Mouse (Mus musculus) limb, embryonic 11.5 days (tissue): Measurements from ENCODE around the gene Dtnbp1. TPM values are rescaled to one million over a fixed set of nuclear protein-coding genes. Genes with fewer than 3 reads are reported as not detected.

Source experiments
- ATAC-seq: fragments of 200-750 bp; cut with Nextera tagmentation; 2 replicates; pipeline ENCODE4 v1.8.0; 2017; ENCODE audit warnings: low read depth; ENCODE audit not compliant: insufficient number of reproducible peaks, low FRiP score, low TSS enrichment
- DNase-seq: peaks from one replicate; pipeline ENCODE4 v3.0.0-alpha.2; 2015; ENCODE audit warnings: low spot score
- H3K27ac ChIP-seq: fragments of 300-500 bp; sonication (generic); replicated peaks from 2 replicates; pipeline ENCODE4 v1.5.1; 2014; ENCODE audit warnings: low read depth, mild to moderate bottlenecking, low read length
- H3K27me3 ChIP-seq: fragments of 300-500 bp; sonication (generic); 2 replicates; pipeline ENCODE4 v1.6.1; 2014; ENCODE audit warnings: mild to moderate bottlenecking, low read length, mixed read lengths; ENCODE audit not compliant: control insufficient read depth, insufficient read depth
- H3K36me3 ChIP-seq: fragments of 300-500 bp; sonication (generic); 2 replicates; pipeline ENCODE4 v1.6.1; 2014; ENCODE audit warnings: mild to moderate bottlenecking, low read length, moderate library complexity, mixed read lengths; ENCODE audit not compliant: control insufficient read depth, insufficient read depth
- H3K4me1 ChIP-seq: fragments of 300-500 bp; sonication (generic); 2 replicates; pipeline ENCODE4 v1.6.1; 2014; ENCODE audit warnings: low read length, mixed read lengths; ENCODE audit not compliant: control insufficient read depth, insufficient read depth
- H3K4me2 ChIP-seq: fragments of 300-500 bp; sonication (generic); 2 replicates; pipeline ENCODE4 v1.6.1; 2014; ENCODE audit warnings: low read depth, mild to moderate bottlenecking, moderate library complexity; ENCODE audit not compliant: severe bottlenecking
- H3K4me3 ChIP-seq: fragments of 300-500 bp; sonication (generic); 2 replicates; pipeline ENCODE4 v1.5.1; 2014; ENCODE audit warnings: low read depth, low read length
- H3K9ac ChIP-seq: fragments of 300-500 bp; sonication (generic); 2 replicates; pipeline ENCODE4 v1.6.1; 2014; ENCODE audit warnings: mild to moderate bottlenecking, low read length
- H3K9me3 ChIP-seq: fragments of 300-500 bp; sonication (generic); 2 replicates; pipeline ENCODE4 v1.6.1; 2016; ENCODE audit warnings: low read length; ENCODE audit not compliant: control insufficient read depth
- WGBS: fragments of 180-500 bp; shearing (Covaris S2); extraction: QIAGEN DNeasy Blood & Tissue Kit; methylation state at CpG from one replicate; pipeline ENCODE4 v1.1.7; 2014; 5-methylcytosine and 5-hydroxymethylcytosine counted together
- polyA plus RNA-seq: library from polyadenylated mRNA; unstranded; fragments of >200 nt; fragmentation: Nextera tagmentation; extraction: Ambion mirVana; gene quantifications from 2 replicates; pipeline ENCODE4 v1.2.1, GENCODE M21; 2014

The Dtnbp1 gene
- polyA plus RNA-seq, 1 experiment from 2014 or later: 75.3 TPM

GRCm38 (mm10) chr13:44952393-44953086 lies 49.4 kb downstream of the Dtnbp1 start:
- Histone ChIP-seq H3K4me2 (no peak overlapping the region), H3K36me3 (peaks cover 3% of the 10 kb centered on the region; the same call in 1 of the 2 replicates), H3K9me3 (no peaks in the 10 kb centered on the region), H3K27me3 (no peaks in the 10 kb centered on the region), H3K9ac (no peak overlapping the region), H3K4me3 (no peak overlapping the region), H3K4me1 (peaks cover 18% of the 10 kb centered on the region), H3K27ac (no peak overlapping the region)
- DNase-seq (no peak), ATAC-seq (no peak)
- WGBS: 74% methylated on average over 10 of the region's 10 CpGs

- no peak overlapping the region for H3K27ac ChIP-seq
- DNase-seq (no peak), ATAC-seq (no peak)
- H3K4me3 ChIP-seq: no peak overlapping the region
- H3K4me1 ChIP-seq: peaks cover 3% of the 10 kb centered on the region; the same call in 1 of the 2 replicates
- no peaks in the 10 kb centered on the region for H3K36me3 ChIP-seq
- 93% methylated on average over 16 of the region's 16 CpGs for WGBS
- no peaks in the 10 kb centered on the region for H3K9me3 ChIP-seq
- H3K27me3 ChIP-seq: no peaks in the 10 kb centered on the region
- H3K4me2 ChIP-seq: no peak overlapping the region
- H3K9ac ChIP-seq: no peak overlapping the region
These were observed 53.4 kb downstream of the Dtnbp1 start for GRCm38 (mm10) chr13:44948320-44949250.

GRCm38 (mm10) chr13:44946880-44947635 lies 54.9 kb downstream of the Dtnbp1 start:
- Histone ChIP-seq H3K4me1 (peaks cover under 1% of the 10 kb centered on the region; the same call in 1 of the 2 replicates), H3K4me3 (no peak overlapping the region), H3K9me3 (no peaks in the 10 kb centered on the region), H3K27ac (no peak overlapping the region), H3K4me2 (no peak overlapping the region), H3K27me3 (no peaks in the 10 kb centered on the region), H3K9ac (no peak overlapping the region), H3K36me3 (no peaks in the 10 kb centered on the region)
- ATAC-seq (no peak), DNase-seq (no peak)
- WGBS: 57% methylated on average over 8 of the region's 8 CpGs

GRCm38 (mm10) chr13:44943618-44944017 lies 58.3 kb downstream of the Dtnbp1 start:
- Histone ChIP-seq H3K4me1 (no peaks in the 10 kb centered on the region), H3K36me3 (no peaks in the 10 kb centered on the region), H3K9ac (no peak overlapping the region), H3K27ac (no peak overlapping the region), H3K27me3 (no peaks in the 10 kb centered on the region), H3K4me2 (no peak overlapping the region), H3K4me3 (no peak overlapping the region), H3K9me3 (no peaks in the 10 kb centered on the region)
- ATAC-seq (no peak), DNase-seq (no peak)
- WGBS: 86% methylated on average over 2 of the region's 2 CpGs

- DNase-seq (no peak), ATAC-seq (no peak)
- Histone ChIP-seq H3K4me1 (no peaks in the 10 kb centered on the region), H3K9me3 (no peaks in the 10 kb centered on the region), H3K27me3 (no peaks in the 10 kb centered on the region), H3K27ac (no peak overlapping the region), H3K36me3 (no peaks in the 10 kb centered on the region), H3K4me3 (no peak overlapping the region), H3K4me2 (no peak overlapping the region), H3K9ac (no peak overlapping the region)
- WGBS: 87% methylated on average over 8 of the region's 8 CpGs
These were observed 62.5 kb downstream of the Dtnbp1 start for GRCm38 (mm10) chr13:44939326-44940035.

- no peak overlapping the region for H3K4me2 ChIP-seq
- no peaks in the 10 kb centered on the region for H3K27me3 ChIP-seq
- H3K9me3 ChIP-seq: no peaks in the 10 kb centered on the region
- DNase-seq (no peak), ATAC-seq (no peak)
- no peaks in the 10 kb centered on the region for H3K36me3 ChIP-seq
- H3K9ac ChIP-seq: no peak overlapping the region
- WGBS: 93% methylated on average over 3 of the region's 3 CpGs
- H3K27ac ChIP-seq: no peak overlapping the region
- H3K4me1 ChIP-seq: peaks cover 3% of the 10 kb centered on the region; the same call in 1 of the 2 replicates
- H3K4me3 ChIP-seq: no peak overlapping the region
These were observed 64.3 kb downstream of the Dtnbp1 start for GRCm38 (mm10) chr13:44937681-44938080.

GRCm38 (mm10) chr13:44933575-44933974 lies 68.4 kb downstream of the Dtnbp1 start:
- WGBS: 79% methylated on average over 7 of the region's 7 CpGs
- Histone ChIP-seq H3K27me3 (no peaks in the 10 kb centered on the region), H3K9ac (no peak overlapping the region), H3K4me3 (no peak overlapping the region), H3K9me3 (no peaks in the 10 kb centered on the region), H3K4me1 (peaks cover 3% of the 10 kb centered on the region; the same call in 1 of the 2 replicates), H3K36me3 (no peaks in the 10 kb centered on the region), H3K27ac (no peak overlapping the region), H3K4me2 (no peak overlapping the region)
- no peak for DNase-seq
- no peak for ATAC-seq
